9 mouse cellular contexts compared by ENCODE assay signal in the genomic region with DNA sequence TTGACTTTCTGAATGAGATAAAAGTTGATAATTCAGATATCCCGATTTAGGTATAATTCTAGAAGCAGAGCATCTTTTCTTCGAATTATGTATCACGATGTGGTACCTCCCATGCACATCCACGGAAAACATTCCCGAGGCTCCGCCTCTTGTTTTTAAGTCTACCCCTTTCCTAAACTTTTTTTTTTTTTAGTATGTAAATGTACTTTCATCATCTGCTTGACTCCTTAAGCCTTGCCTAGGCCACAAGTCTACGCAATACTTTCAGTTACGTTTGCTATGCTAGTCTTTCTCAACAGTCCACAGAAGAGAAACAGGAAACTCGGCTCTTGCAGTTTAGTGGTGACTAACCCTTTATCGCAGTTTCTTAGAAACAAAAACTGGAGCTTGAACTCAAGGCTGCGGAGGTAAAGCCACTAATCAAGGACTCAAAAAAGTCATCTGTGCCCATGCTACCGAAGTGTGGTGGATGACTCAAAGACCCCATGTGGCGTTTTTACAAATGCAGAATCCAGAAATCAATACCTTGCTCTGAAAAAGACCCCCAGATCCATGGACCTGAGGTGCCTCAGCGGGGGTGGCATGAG. TPM values are rescaled to one million over a fixed set of nuclear protein-coding genes. Genes with fewer than 3 reads are reported as not detected.
DNase-seq lines count a peak whose midpoint lies in the region; ATAC-seq and TF ChIP-seq lines count a peak whose summit lies in the region.
"Had no signal": no experiment of that assay in that cellular context is flagged by ENCODE, and none has a peak within 500 bp of the region (broad histone marks: within the 10 kb centered on the region; RNA-seq: fewer than 3 reads in every experiment).

No protein-coding gene starts in this region.

- WGBS in cerebellum, adult 2 months, result 26% methylated on average over 14 of the region's 14 CpGs
- 21% methylated on average over 14 of the region's 14 CpGs for WGBS in forebrain, embryonic 11.5 days
- WGBS in lung, embryonic 14.5 days, result 13% methylated on average over 14 of the region's 14 CpGs
- WGBS in neural tube, embryonic 15.5 days, result 26% methylated on average over 14 of the region's 14 CpGs

- DNase-seq in cerebellum, adult 2 months, result no peak
- DNase-seq in cerebellum, adult 9-11 months, result no peak
- peak; percentile 78 for DNase-seq in T-cell, adult 2 months (ENCODE audit: low spot score)
- DNase-seq in forebrain, embryonic 11.5 days (ENCODE audit: low spot score), result no peak
- peak; percentile 92 for DNase-seq in induced T-regulatory cell, adult 2 months (ENCODE audit: low read depth)
- DNase-seq in lung, embryonic 14.5 days, result peak; percentile 68
- no peak for DNase-seq in cerebellum, postnatal 4 days (ENCODE audit: low spot score in 2 of 2)

- H3K4me1 ChIP-seq in cerebellum, adult 2 months (ENCODE audit: control insufficient read depth, insufficient read depth, low read length), result no peaks in the 10 kb centered on the region
- peaks cover 12% of the 10 kb centered on the region for H3K4me1 ChIP-seq in forebrain, embryonic 11.5 days (replicated peaks; ENCODE audit: control insufficient read depth, insufficient read depth, low read length)
- peaks cover 6% of the 10 kb centered on the region for H3K4me1 ChIP-seq in lung, embryonic 14.5 days (ENCODE audit: insufficient read depth)
- H3K4me1 ChIP-seq in neural tube, embryonic 15.5 days, result peaks cover 18% of the 10 kb centered on the region

- no peak for TF ChIP-seq CTCF in cerebellum, adult 2 months (IDR thresholded peaks at IDR 0.05; ENCODE audit: borderline replicate concordance, insufficient read depth, low read depth, low read length)
- TF ChIP-seq CTCF in lung, embryonic 14.5 days (IDR thresholded peaks at IDR 0.05; ENCODE audit: low read depth), result no peak

- no peaks in the 10 kb centered on the region for H3K27me3 ChIP-seq in cerebellum, adult 2 months (ENCODE audit: control insufficient read depth, insufficient read depth, low read length)
- H3K27me3 ChIP-seq in forebrain, embryonic 11.5 days (ENCODE audit: control insufficient read depth, insufficient read depth, low read length), result no peaks in the 10 kb centered on the region
- H3K27me3 ChIP-seq in lung, embryonic 14.5 days (ENCODE audit: insufficient read depth, low read length), result no peaks in the 10 kb centered on the region
- no peaks in the 10 kb centered on the region for H3K27me3 ChIP-seq in neural tube, embryonic 15.5 days (replicated peaks)

- TF ChIP-seq POLR2A in cerebellum, adult 2 months (IDR thresholded peaks at IDR 0.05; ENCODE audit: borderline replicate concordance, insufficient read depth, low read length), result no peak

- H3K36me3 ChIP-seq in forebrain, embryonic 11.5 days (ENCODE audit: control insufficient read depth, insufficient read depth, low read length), result no peaks in the 10 kb centered on the region
- no peaks in the 10 kb centered on the region for H3K36me3 ChIP-seq in lung, embryonic 14.5 days (ENCODE audit: insufficient read depth)
- H3K36me3 ChIP-seq in neural tube, embryonic 15.5 days, result no peaks in the 10 kb centered on the region
- H3K36me3 ChIP-seq: G1E had no signal

- peak overlapping the region; percentile 58 for H3K4me2 ChIP-seq in forebrain, embryonic 11.5 days (ENCODE audit: low read depth, low read length, severe bottlenecking)
- H3K4me2 ChIP-seq in lung, embryonic 14.5 days, result peak overlapping the region; percentile 73
- peak overlapping the region; percentile 79 for H3K4me2 ChIP-seq in neural tube, embryonic 15.5 days

- H3K27ac ChIP-seq in cerebellum, adult 2 months (ENCODE audit: insufficient read depth, low read length), result no peak overlapping the region
- no peak overlapping the region for H3K27ac ChIP-seq in forebrain, embryonic 11.5 days (ENCODE audit: low read depth, low read length)
- H3K27ac ChIP-seq in lung, embryonic 14.5 days (ENCODE audit: low read depth), result peak overlapping the region; percentile 94
- H3K27ac ChIP-seq in neural tube, embryonic 15.5 days (replicated peaks), result peak overlapping the region; percentile 85

- H3K4me3 ChIP-seq in cerebellum, adult 2 months (replicated peaks; ENCODE audit: insufficient read depth, low read depth, low read length), result peak overlapping the region; percentile 14
- H3K4me3 ChIP-seq in forebrain, embryonic 11.5 days (ENCODE audit: low read depth, low read length), result peak overlapping the region; percentile 69
- peak overlapping the region; percentile 74 for H3K4me3 ChIP-seq in lung, embryonic 14.5 days (ENCODE audit: low read depth, low read length)
- H3K4me3 ChIP-seq in neural tube, embryonic 15.5 days (replicated peaks), result peak overlapping the region; percentile 81

- no peaks in the 10 kb centered on the region for H3K9me3 ChIP-seq in forebrain, embryonic 11.5 days (ENCODE audit: control insufficient read depth, low read length)
- H3K9me3 ChIP-seq in lung, embryonic 14.5 days (ENCODE audit: low read depth, low read length), result no peaks in the 10 kb centered on the region
- no peaks in the 10 kb centered on the region for H3K9me3 ChIP-seq in neural tube, embryonic 15.5 days (replicated peaks)

- ATAC-seq in forebrain, embryonic 11.5 days (replicated peaks; ENCODE audit: low FRiP score), result peak; percentile 2; the same call in 1 of the 2 replicates
- ATAC-seq in lung, embryonic 14.5 days (ENCODE audit: insufficient read depth), result peak; percentile 28
- ATAC-seq in neural tube, embryonic 15.5 days (ENCODE audit: low FRiP score), result peak; percentile 19

- H3K9ac ChIP-seq in forebrain, embryonic 11.5 days (ENCODE audit: low read length), result peak overlapping the region; percentile 88
- H3K9ac ChIP-seq in lung, embryonic 14.5 days, result peak overlapping the region; percentile 86
- peak overlapping the region; percentile 68 for H3K9ac ChIP-seq in neural tube, embryonic 15.5 days (replicated peaks)

RNA-seq across cellular contexts. Expression of gene D16Ertd472e, which starts 0.7 kb away (rescaled TPM):
- 5.6 and 7.0 TPM in 2 replicates for polyA plus RNA-seq in cerebellum, adult 2 months (2012; rRNA removed)
- 15.7 and 21.4 TPM in 2 replicates for polyA plus RNA-seq in forebrain, embryonic 11.5 days (2014; fragmentation: Nextera tagmentation; extraction: Ambion mirVana)
- polyA plus RNA-seq in lung, embryonic 14.5 days (2014; fragmentation: Nextera tagmentation; extraction: Ambion mirVana), result 20.0 and 20.3 TPM in 2 replicates
- polyA plus RNA-seq in neural tube, embryonic 15.5 days (2015; fragmentation: Nextera tagmentation; extraction: Ambion mirVana), result 4.7 and 10.8 TPM in 2 replicates
- polyA plus RNA-seq: G1E had no signal

Comparison
In these comparisons a context has a peak if more than half of its experiments do, and no peak if none do; other contexts are left out.
1. DNase-seq: peak in T-cell, adult 2 months (single experiment), induced T-regulatory cell, adult 2 months (single experiment) and lung, embryonic 14.5 days (single experiment); none in cerebellum, adult 2 months (0 of 2), cerebellum, adult 9-11 months (single experiment), forebrain, embryonic 11.5 days (single experiment) and cerebellum, postnatal 4 days (0 of 2).
2. H3K27ac ChIP-seq: peak in lung, embryonic 14.5 days (single experiment) and neural tube, embryonic 15.5 days (single experiment); none in cerebellum, adult 2 months (single experiment) and forebrain, embryonic 11.5 days (single experiment).
3. H3K4me3 ChIP-seq: peak in every context shown above with its lines; median percentile 81 in neural tube, embryonic 15.5 days; 74 in lung, embryonic 14.5 days; 69 in forebrain, embryonic 11.5 days; 14 in cerebellum, adult 2 months.
4. Peak in every context shown above with its lines, with median percentiles within 50 percentile points of each other: ATAC-seq, H3K4me2 ChIP-seq and H3K9ac ChIP-seq.